Mouse (Mus musculus): ENCODE data around the gene Uqcc2. TPM values are rescaled to one million over a fixed set of nuclear protein-coding genes. Genes with fewer than 3 reads are reported as not detected.

Uqcc2 gene
- total and polyA plus RNA-seq, 3 experiments, result 126 to 240 (median 198) TPM

DNA sequence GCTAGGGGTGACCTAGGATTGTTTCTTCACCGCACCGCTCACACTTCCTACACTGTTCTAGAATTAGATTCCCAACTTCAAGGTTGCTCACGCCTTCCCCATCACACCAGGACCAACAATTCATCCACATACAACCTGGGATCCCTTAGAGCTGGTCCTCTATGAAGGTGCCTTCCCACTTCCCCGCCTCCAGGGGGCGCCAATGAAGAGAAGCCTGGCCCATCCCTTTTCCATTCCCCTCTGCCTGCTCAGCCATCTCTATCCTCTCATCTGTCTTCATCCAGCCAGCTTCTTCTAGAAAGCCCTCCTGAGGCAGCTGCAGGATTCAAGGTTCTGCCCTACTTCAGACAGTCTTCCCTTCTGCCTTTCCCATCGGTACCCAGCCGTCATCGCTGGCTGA, 17.7 kb upstream of the Uqcc2 start:
- TF ChIP-seq NRF1 (IDR thresholded peaks at IDR 0.05; ENCODE audit: low read depth, low read length), result no peak
- TF ChIP-seq TBP (conservative IDR thresholded peaks at IDR 0.05; ENCODE audit: low read depth, low read length), result no peak
- TF ChIP-seq HCFC1 (IDR thresholded peaks at IDR 0.05; ENCODE audit: low read depth, low read length), result no peak
- no peak for TF ChIP-seq POLR2A (IDR thresholded peaks at IDR 0.05; ENCODE audit: low read depth, low read length)
- TF ChIP-seq SMC3 (IDR thresholded peaks at IDR 0.05; ENCODE audit: low read depth, low read length), result peak; percentile 63
- peak; percentile 65 to 66 for TF ChIP-seq CTCF (conservative IDR thresholded peaks at IDR 0.05 in 1 of 2, IDR thresholded peaks at IDR 0.05 in 1 of 2; ENCODE audit: low read depth in 2 of 2, low read length in 2 of 2)
- no peak for TF ChIP-seq ELF1 (IDR thresholded peaks at IDR 0.05; ENCODE audit: low read depth, low read length)
- TF ChIP-seq ZKSCAN1 (IDR thresholded peaks at IDR 0.05; ENCODE audit: borderline replicate concordance, low read depth, low read length), result no peak
- peak; percentile 52 for TF ChIP-seq RAD21 (IDR thresholded peaks at IDR 0.05; ENCODE audit: low read depth, low read length)
- Histone ChIP-seq H3K4me1 (ENCODE audit: control insufficient read depth in 1 of 2, insufficient read depth in 2 of 2) (peaks cover 0 to 12% of the 10 kb centered on the region in 2 experiments; a peak in 2 of 4 replicates), H3K4me2 (ENCODE audit: insufficient read depth, low read depth, poor library complexity, severe bottlenecking) (no peak overlapping the region), H3K9ac (ENCODE audit: insufficient read depth, low read depth) (no peak overlapping the region), H3K27ac (ENCODE audit: insufficient read depth, low read depth) (no peak overlapping the region), H3K27me3 (replicated peaks) (no peaks in the 10 kb centered on the region), H3K9me3 (replicated peaks; ENCODE audit: low read length) (no peaks in the 10 kb centered on the region), H3K4me3 (replicated peaks in 1 of 3; ENCODE audit: low read depth in 2 of 3, low read length in 2 of 3, poor library complexity in 1 of 3) (no peak overlapping the region), H3K79me2 (replicated peaks; ENCODE audit: control insufficient read depth, extremely low read depth, insufficient read depth, poor library complexity, severe bottlenecking) (no peaks in the 10 kb centered on the region; the same call in 1 of the 2 replicates), H3K36me3 (replicated peaks in 1 of 2; ENCODE audit: control insufficient read depth in 1 of 2, insufficient read depth in 1 of 2, low read length in 1 of 2) (peaks cover 90 to 98% of the 10 kb centered on the region in 2 experiments)
- no peak for DNase-seq (ENCODE audit: extremely low read depth)
- in situ Hi-C loops (cut with MboI; ENCODE audit: low pct_ligation_motif_present, low pct_unique_long_range_greater_than_20kb, low sequenced_read_pairs) (no loop called here), dilution Hi-C loops (cut with MboI; ENCODE audit: extremely low pct_ligation_motif_present, extremely low pct_unique_long_range_greater_than_20kb, low sequenced_read_pairs) (no loop called here)

- H3K9me3 ChIP-seq (replicated peaks; ENCODE audit: low read length), result no peaks in the 10 kb centered on the region
- no peak overlapping the region for H3K4me2 ChIP-seq (ENCODE audit: insufficient read depth, low read depth, poor library complexity, severe bottlenecking)
- dilution Hi-C loops (cut with MboI; ENCODE audit: extremely low pct_ligation_motif_present, extremely low pct_unique_long_range_greater_than_20kb, low sequenced_read_pairs), result no loop called here
- no peaks in the 10 kb centered on the region for H3K27me3 ChIP-seq (replicated peaks)
- in situ Hi-C loops (cut with MboI; ENCODE audit: low pct_ligation_motif_present, low pct_unique_long_range_greater_than_20kb, low sequenced_read_pairs), result no loop called here
- TF ChIP-seq ZC3H11A (IDR thresholded peaks at IDR 0.05; ENCODE audit: low read depth, low read length) (no peak), CHD1 (IDR thresholded peaks at IDR 0.05; ENCODE audit: low read depth, low read length) (no peak), BHLHE40 (IDR thresholded peaks at IDR 0.05; ENCODE audit: low read depth, low read length) (no peak), MXI1 (IDR thresholded peaks at IDR 0.05; ENCODE audit: low read depth, low read length) (no peak), POLR2A (IDR thresholded peaks at IDR 0.05; ENCODE audit: low read depth, low read length) (no peak), MAX (IDR thresholded peaks at IDR 0.05; ENCODE audit: low read length) (no peak), SMC3 (IDR thresholded peaks at IDR 0.05; ENCODE audit: low read depth, low read length) (no peak), CHD2 (IDR thresholded peaks at IDR 0.05; ENCODE audit: low read length) (no peak), UBTF (IDR thresholded peaks at IDR 0.05; ENCODE audit: low read depth, low read length) (no peak), ZMIZ1 (IDR thresholded peaks at IDR 0.05; ENCODE audit: low read depth, low read length) (no peak), RAD21 (IDR thresholded peaks at IDR 0.05; ENCODE audit: low read depth, low read length) (no peak), USF1 (IDR thresholded peaks at IDR 0.05; ENCODE audit: low read depth, low read length) (no peak), GABPA (IDR thresholded peaks at IDR 0.05; ENCODE audit: insufficient replicate concordance, low read depth, low read length) (no peak), ETS1 (conservative IDR thresholded peaks at IDR 0.05; ENCODE audit: low read depth, low read length) (no peak), KAT2A (IDR thresholded peaks at IDR 0.05; ENCODE audit: insufficient replicate concordance, low read length) (no peak)
- no peak for DNase-seq (ENCODE audit: extremely low read depth)
- no peaks in the 10 kb centered on the region; the same call in 1 of the 2 replicates for H3K79me2 ChIP-seq (replicated peaks; ENCODE audit: control insufficient read depth, extremely low read depth, insufficient read depth, poor library complexity, severe bottlenecking)
- peaks cover 0 to 12% of the 10 kb centered on the region in 2 experiments; a peak in 2 of 4 replicates for H3K4me1 ChIP-seq (ENCODE audit: control insufficient read depth in 1 of 2, insufficient read depth in 2 of 2)
- no peak overlapping the region for H3K27ac ChIP-seq (ENCODE audit: insufficient read depth, low read depth)
- H3K9ac ChIP-seq (ENCODE audit: insufficient read depth, low read depth), result no peak overlapping the region
- H3K36me3 ChIP-seq (replicated peaks in 1 of 2; ENCODE audit: control insufficient read depth in 1 of 2, insufficient read depth in 1 of 2, low read length in 1 of 2), result peaks cover 90 to 98% of the 10 kb centered on the region in 2 experiments
- no peak overlapping the region for H3K4me3 ChIP-seq (replicated peaks in 1 of 3; ENCODE audit: low read depth in 2 of 3, low read length in 2 of 3, poor library complexity in 1 of 3)
These were observed 17.2 kb upstream of the Uqcc2 start for GRCm38 (mm10) chr17:27150871-27151270.

Data from CH12.LX (cell line).